Mouse (Mus musculus) thymus, postnatal 0 days (tissue): Measurements from ENCODE around the gene Rsg1. TPM values are rescaled to one million over a fixed set of nuclear protein-coding genes. Genes with fewer than 3 reads are reported as not detected.
A peak's percentile ranks its signal among the peaks of the same experiment; 100 is the strongest.

Source experiments
- DNase-seq: peaks from one replicate; pipeline ENCODE4 v3.0.0-alpha.2; 2015; ENCODE audit warnings: low spot score
- polyA plus RNA-seq: library from polyadenylated mRNA; unstranded; fragments of >200 nt; fragmentation: Nextera tagmentation; extraction: Ambion mirVana; gene quantifications from 2 replicates; pipeline ENCODE4 v1.2.1, GENCODE M21; 2015

Rsg1 gene
- polyA plus RNA-seq, 1 experiment from 2014 or later, result 3.4 TPM

- no peak for DNase-seq
Measured at GRCm38 (mm10) chr4:141246089-141246997, 32.6 kb downstream of the Rsg1 start.

GRCm38 (mm10) chr4:141246998-141247350 is 33.2 kb downstream of the Rsg1 start:
- DNase-seq, result no peak

- no peak for DNase-seq
Measured at GRCm38 (mm10) chr4:141247776-141248613, 34.2 kb downstream of the Rsg1 start.

- no peak for DNase-seq
Measured at GRCm38 (mm10) chr4:141248614-141248978, 34.8 kb downstream of the Rsg1 start.

DNA sequence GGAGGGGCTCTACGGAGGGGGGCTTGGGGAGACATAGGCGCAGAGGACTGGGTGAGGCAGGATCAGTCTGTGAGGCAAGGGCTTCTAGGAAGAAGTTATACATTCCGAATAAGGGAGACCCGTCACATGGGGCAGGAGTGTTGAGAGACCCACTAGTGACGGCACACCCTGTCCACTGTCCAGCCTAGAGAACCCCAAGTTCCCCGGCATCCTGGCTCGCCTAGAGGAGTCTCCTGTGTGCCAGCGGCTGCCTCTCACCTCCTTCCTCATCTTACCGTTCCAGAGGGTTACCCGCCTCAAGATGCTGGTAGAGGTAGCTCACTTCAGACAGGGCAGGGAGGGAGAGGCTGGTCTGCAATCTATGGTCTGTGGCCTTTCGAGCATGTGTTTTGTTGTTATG is 35.6 kb downstream of the Rsg1 start:
- DNase-seq, result no peak

DNA sequence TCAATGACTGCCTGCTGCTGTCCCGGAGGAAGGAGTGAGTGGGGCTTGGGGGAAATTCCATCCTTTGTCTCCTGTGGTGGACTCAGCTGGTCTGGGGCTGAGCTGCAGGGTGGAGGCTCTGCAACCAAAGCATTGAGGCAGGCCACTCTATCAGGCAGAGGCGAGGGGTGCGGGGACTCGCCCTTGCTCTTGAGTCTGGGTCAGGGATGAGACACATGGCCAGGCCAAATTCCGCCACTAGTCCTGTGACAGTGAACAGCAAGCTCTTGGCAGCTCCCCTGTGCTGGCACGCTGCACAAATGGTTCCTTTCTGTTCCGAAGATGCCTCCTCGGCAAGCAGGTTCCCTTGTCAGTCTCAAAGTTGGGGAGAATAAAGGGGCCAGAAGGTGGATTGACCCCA is 37.3 kb downstream of the Rsg1 start:
- DNase-seq, result no peak

DNA sequence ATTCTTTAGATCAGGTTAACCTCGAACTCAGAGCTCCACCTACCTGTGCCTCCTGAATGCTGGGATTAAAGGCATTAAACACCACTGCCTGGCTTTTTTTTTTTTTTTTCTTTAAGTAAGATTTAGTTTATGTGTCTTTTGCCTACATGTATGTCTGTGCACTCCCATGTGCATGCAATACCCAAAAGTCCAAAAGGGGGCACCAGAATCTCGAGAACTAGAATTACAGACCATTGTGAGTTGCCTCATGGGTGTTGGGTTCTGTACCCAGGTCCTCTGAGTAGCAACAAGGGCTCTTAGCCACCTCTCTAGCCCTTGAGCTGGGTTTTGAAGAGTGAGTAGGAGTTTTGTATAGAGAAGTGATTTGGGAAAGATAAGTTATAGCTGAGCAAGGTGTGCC is 38.9 kb downstream of the Rsg1 start:
- DNase-seq, result no peak

DNA sequence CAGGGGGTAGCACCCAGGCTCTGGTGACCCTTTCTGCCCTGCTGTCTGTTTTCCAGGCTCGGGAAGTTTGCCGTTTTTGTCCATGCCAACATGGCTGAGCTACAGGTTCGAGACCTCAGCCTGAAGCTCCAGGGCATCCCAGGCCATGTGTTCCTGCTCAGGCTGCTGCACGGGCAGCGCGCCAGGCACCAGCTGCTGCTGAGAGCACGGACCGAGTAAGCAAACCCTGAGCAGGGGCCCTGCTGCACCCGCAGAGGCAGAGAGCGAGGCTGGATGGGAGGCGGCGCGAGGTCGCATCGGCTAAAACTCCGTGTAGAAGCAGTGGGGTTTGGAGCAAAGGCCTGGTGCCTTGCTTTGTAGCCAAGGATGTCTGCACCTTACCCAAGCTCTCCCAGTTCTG is 40.5 kb downstream of the Rsg1 start:
- no peak for DNase-seq

- peak; percentile 32 for DNase-seq
Measured at GRCm38 (mm10) chr4:141257440-141257839, 43.7 kb downstream of the Rsg1 start.

- no peak for DNase-seq
Measured at GRCm38 (mm10) chr4:141259413-141259812, 45.7 kb downstream of the Rsg1 start.

GRCm38 (mm10) chr4:141260007-141260723 is 46.4 kb downstream of the Rsg1 start:
- no peak for DNase-seq

- DNase-seq, result no peak
Measured at GRCm38 (mm10) chr4:141262906-141263637, 49.3 kb downstream of the Rsg1 start.

DNA sequence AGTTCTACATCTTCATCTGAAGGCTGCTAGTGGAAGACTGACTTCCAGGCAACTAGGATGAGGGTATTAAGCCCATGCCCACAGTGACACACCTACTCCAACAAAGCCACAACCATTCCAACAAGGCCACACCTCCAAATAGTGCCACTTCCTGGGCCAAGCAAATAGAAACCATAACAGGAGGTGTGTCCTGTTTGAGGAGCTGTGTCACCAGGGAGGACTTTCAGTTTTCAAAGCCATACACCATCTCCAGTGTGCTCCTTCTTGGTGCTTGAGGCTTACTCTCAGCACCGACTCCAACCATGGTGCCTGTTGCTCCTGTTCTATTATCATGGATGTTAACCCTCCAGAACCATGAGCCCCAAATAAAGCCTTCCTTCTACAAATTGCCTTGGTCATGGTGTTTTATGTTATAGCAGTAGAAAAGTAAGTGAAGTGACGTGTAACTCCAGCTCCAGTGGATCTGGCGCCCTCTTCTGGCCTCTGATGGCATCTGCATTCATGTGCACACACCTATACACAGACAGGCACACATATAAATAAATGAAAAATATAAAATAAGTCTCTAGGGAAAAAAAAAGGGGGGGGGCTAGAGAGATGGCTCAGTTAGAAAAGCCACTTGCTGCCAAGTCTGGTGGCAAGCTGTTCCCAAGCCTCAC is 52.4 kb downstream of the Rsg1 start:
- no peak for DNase-seq

- DNase-seq, result no peak
Measured at GRCm38 (mm10) chr4:141267250-141267649, 53.5 kb downstream of the Rsg1 start.

- DNase-seq, result peak; percentile 57
Measured at GRCm38 (mm10) chr4:141267837-141268236, 54.1 kb downstream of the Rsg1 start.

- no peak for DNase-seq
Measured at GRCm38 (mm10) chr4:141268350-141268749, 54.6 kb downstream of the Rsg1 start.

DNA sequence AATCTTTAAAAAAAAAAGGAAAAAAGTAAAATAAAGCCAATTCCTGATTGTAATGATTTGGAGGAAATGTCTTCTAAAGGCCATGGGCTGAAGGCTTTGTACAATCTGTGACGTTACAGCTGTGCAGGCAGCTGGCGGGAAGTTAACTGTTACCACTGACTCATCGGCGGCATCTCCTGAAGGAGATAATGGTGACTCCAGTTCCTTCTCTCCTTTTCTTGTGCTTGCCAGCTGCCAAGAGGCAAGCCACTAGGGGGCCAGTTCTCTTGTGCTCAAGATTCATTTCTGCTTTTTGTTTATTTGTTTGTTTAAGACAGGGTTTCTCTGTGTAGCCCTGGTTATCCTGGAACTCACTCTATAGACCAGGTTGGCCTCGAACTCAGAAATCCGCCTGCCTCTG is 55.3 kb downstream of the Rsg1 start:
- no peak for DNase-seq

GRCm38 (mm10) chr4:141270201-141270940 is 56.6 kb downstream of the Rsg1 start:
- DNase-seq, result no peak

- no peak for DNase-seq
Measured at GRCm38 (mm10) chr4:141271228-141271627, 57.5 kb downstream of the Rsg1 start.

GRCm38 (mm10) chr4:141271721-141272120 is 58.0 kb downstream of the Rsg1 start:
- no peak for DNase-seq
